Mouse (Mus musculus): Measurements from ENCODE around the gene Hspb3. TPM values are rescaled to one million over a fixed set of nuclear protein-coding genes. Genes with fewer than 3 reads are reported as not detected.

The Hspb3 gene
- polyA plus RNA-seq (2012; rRNA removed), result 4.7 and 5.1 TPM in 2 replicates

GRCm38 (mm10) chr13:113663151-113663779 is at the start of gene Hspb3:
TSS of gene Hspb3 (minus strand) at chr13:113663676.

GRCm38 (mm10) chr13:113617891-113618823 is 45.3 kb downstream of the Hspb3 start, which contains the start of gene Snx18:
TSS of gene Snx18 (minus strand) at chr13:113618564.

Other genes starting within 250 kb of the Hspb3 start
- gene Snx18, start 45.1 kb downstream of the Hspb3 start, polyA plus RNA-seq (2012; rRNA removed), result 9.9 and 10.6 TPM in 2 replicates
- 19.0 and 19.8 TPM in 2 replicates for gene Arl15, start 130.8 kb upstream of the Hspb3 start, polyA plus RNA-seq (2012; rRNA removed)